Comparison of ENCODE assay signal across 11 mouse cellular contexts in the genomic region with DNA sequence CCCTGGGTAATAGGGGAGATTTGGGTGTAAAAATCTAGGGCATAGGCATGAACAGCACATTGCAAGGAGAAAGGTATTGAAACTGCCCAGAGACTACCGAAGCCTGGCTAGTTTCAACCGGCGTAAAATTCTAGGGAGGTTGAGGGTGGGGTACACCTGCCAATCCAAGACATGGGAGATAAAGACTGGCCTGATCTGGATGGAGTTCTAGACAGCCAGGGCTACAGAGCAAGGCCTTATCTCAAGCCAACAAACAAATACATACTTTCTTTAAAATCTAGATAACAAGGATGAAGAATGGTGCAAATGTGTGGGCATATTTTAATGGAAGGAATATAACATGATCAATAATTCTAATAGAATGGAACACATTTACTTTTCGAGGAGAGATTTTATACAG. TPM values are rescaled to one million over a fixed set of nuclear protein-coding genes. Genes with fewer than 3 reads are reported as not detected.
DNase-seq lines count a peak whose midpoint lies in the region; ATAC-seq lines count a peak whose summit lies in the region.
"Had no signal": no experiment of that assay in that cellular context is flagged by ENCODE, and none has a peak within 500 bp of the region (broad histone marks: within the 10 kb centered on the region; RNA-seq: fewer than 3 reads in every experiment).

No protein-coding gene starts in this region.

- intact Hi-C loops in heart, postnatal 14 days (cut with DNase I), result no loop called here

- no peak for ATAC-seq in hindbrain, embryonic 16.5 days
- ATAC-seq in midbrain, embryonic 11.5 days (ENCODE audit: low FRiP score), result no peak

- H3K36me3 ChIP-seq in hindbrain, embryonic 16.5 days (ENCODE audit: control insufficient read depth, insufficient read depth, low read length), result peaks cover 11% of the 10 kb centered on the region
- peaks cover 4% of the 10 kb centered on the region; the same call in 1 of the 2 replicates for H3K36me3 ChIP-seq in midbrain, embryonic 11.5 days (ENCODE audit: control insufficient read depth, insufficient read depth, low read length)

- no peak overlapping the region; the same call in 1 of the 2 replicates for H3K9ac ChIP-seq in hindbrain, embryonic 16.5 days (ENCODE audit: low read depth, low read length)
- H3K9ac ChIP-seq in midbrain, embryonic 11.5 days (ENCODE audit: low read length), result no peak overlapping the region

- peak overlapping the region; percentile 67; the same call in 1 of the 2 replicates for H3K4me3 ChIP-seq in brown adipose tissue, adult 24 weeks (ENCODE audit: insufficient read depth, low read depth, low read length)
- H3K4me3 ChIP-seq in hindbrain, embryonic 16.5 days (ENCODE audit: low read length), result peak overlapping the region; percentile 78
- H3K4me3 ChIP-seq in midbrain, embryonic 11.5 days (ENCODE audit: low read depth, low read length), result peak overlapping the region; percentile 69

- peak overlapping the region; percentile 85 for H3K4me2 ChIP-seq in hindbrain, embryonic 16.5 days (ENCODE audit: low read length)
- peak overlapping the region; percentile 64 for H3K4me2 ChIP-seq in midbrain, embryonic 11.5 days

- 46% methylated on average over 4 of the region's 4 CpGs for WGBS in hindbrain, embryonic 16.5 days
- 54% methylated on average over 4 of the region's 4 CpGs for WGBS in midbrain, embryonic 11.5 days

- peak; percentile 82 for DNase-seq in heart, adult 11 months
- DNase-seq in heart, postnatal 14 days, result no peak
- peak; percentile 81 for DNase-seq in midbrain, embryonic 11.5 days (ENCODE audit: low spot score, missing footprints)
- DNase-seq in gastrocnemius, adult 8-10 months (ENCODE audit: low spot score in 2 of 2), result no peak
- DNase-seq in retina, postnatal 1 day, result no peak
- DNase-seq in cerebellum, adult 9-10 months, result no peak
- DNase-seq: gastrocnemius, postnatal 36 days; thymus, postnatal 4 days had no signal

- no peak overlapping the region for H3K27ac ChIP-seq in brown adipose tissue, adult 24 weeks (replicated peaks; ENCODE audit: low read depth, low read length)
- H3K27ac ChIP-seq in hindbrain, embryonic 16.5 days (ENCODE audit: low read depth, low read length), result no peak overlapping the region
- no peak overlapping the region for H3K27ac ChIP-seq in midbrain, embryonic 11.5 days (ENCODE audit: low read depth, low read length)

- H3K4me1 ChIP-seq in brown adipose tissue, adult 24 weeks (ENCODE audit: control insufficient read depth, insufficient read depth, insufficient read length, low read length), result peaks cover 2% of the 10 kb centered on the region; the same call in 1 of the 2 replicates
- H3K4me1 ChIP-seq in hindbrain, embryonic 16.5 days (ENCODE audit: control insufficient read depth, insufficient read depth, low read depth, low read length), result peaks cover 8% of the 10 kb centered on the region
- H3K4me1 ChIP-seq in midbrain, embryonic 11.5 days (ENCODE audit: control insufficient read depth, insufficient read depth, low read length), result peaks cover 9% of the 10 kb centered on the region

- peaks cover 24% of the 10 kb centered on the region for H3K27me3 ChIP-seq in hindbrain, embryonic 16.5 days (replicated peaks; ENCODE audit: control insufficient read depth, insufficient read depth, low read length)
- H3K27me3 ChIP-seq in midbrain, embryonic 11.5 days (ENCODE audit: control insufficient read depth, insufficient read depth, low read length), result peaks cover 17% of the 10 kb centered on the region

- H3K9me3 ChIP-seq in hindbrain, embryonic 16.5 days (ENCODE audit: control insufficient read depth, low read length), result no peaks in the 10 kb centered on the region
- H3K9me3 ChIP-seq in midbrain, embryonic 11.5 days (ENCODE audit: control insufficient read depth, low read length), result peaks cover 2% of the 10 kb centered on the region; the same call in 1 of the 2 replicates

RNA-seq across cellular contexts. Expression of gene Shkbp1, which starts 1.0 kb away (rescaled TPM):
- 1 to 10 TPM; 8.6 to 9.7 TPM for total RNA-seq in heart, postnatal 14 days (2021)
- polyA plus RNA-seq in brown adipose tissue, adult 24 weeks (2012; ENCODE audit: insufficient read depth, insufficient read length, missing spikeins), result 11.6 TPM in 2 replicates
- polyA plus RNA-seq in hindbrain, embryonic 16.5 days (2015; fragmentation: Nextera tagmentation; extraction: Ambion mirVana), result 31.6 and 38.0 TPM in 2 replicates
- polyA plus RNA-seq in midbrain, embryonic 11.5 days (2014; fragmentation: Nextera tagmentation; extraction: Ambion mirVana), result 45.9 and 50.7 TPM in 2 replicates
- 1 to 10 TPM; 1.8 to 3.9 (median 2.7) TPM for total RNA-seq in gastrocnemius, adult 8-10 months (2022)

RNA-seq across cellular contexts. Expression of gene Gm20479, which starts 2.4 kb away (rescaled TPM):
- total RNA-seq in heart, postnatal 14 days (2021), result under 1 TPM in 1 of 2 experiments, not detected in 1; 0.76 TPM
- 3.5 TPM in 1 of 2 replicates, not detected in the other for polyA plus RNA-seq in brown adipose tissue, adult 24 weeks (2012; ENCODE audit: insufficient read depth, insufficient read length, missing spikeins)
- polyA plus RNA-seq in hindbrain, embryonic 16.5 days (2015; fragmentation: Nextera tagmentation; extraction: Ambion mirVana), result not detected in 2 replicates
- polyA plus RNA-seq in midbrain, embryonic 11.5 days (2014; fragmentation: Nextera tagmentation; extraction: Ambion mirVana), result not detected in 2 replicates
- total RNA-seq in gastrocnemius, adult 8-10 months (2022), result under 1 TPM in 1 of 4 experiments, not detected in 3; 0.53 TPM
- total RNA-seq: gastrocnemius, postnatal 36 days; neutrophil, adult 5-6 weeks had no signal

RNA-seq across cellular contexts. Expression of gene Ltbp4, which starts 17.3 kb away (rescaled TPM):
- 100 to 1,000 TPM; 354 to 358 TPM for total RNA-seq in heart, postnatal 14 days (2021)
- 22.8 and 25.9 TPM in 2 replicates for polyA plus RNA-seq in brown adipose tissue, adult 24 weeks (2012; ENCODE audit: insufficient read depth, insufficient read length, missing spikeins)
- 14.1 and 17.2 TPM in 2 replicates for polyA plus RNA-seq in hindbrain, embryonic 16.5 days (2015; fragmentation: Nextera tagmentation; extraction: Ambion mirVana)
- 2.9 and 5.8 TPM in 2 replicates for polyA plus RNA-seq in midbrain, embryonic 11.5 days (2014; fragmentation: Nextera tagmentation; extraction: Ambion mirVana)
- total RNA-seq in gastrocnemius, adult 8-10 months (2022), result 10 to 100 TPM; 33.6 to 50.3 (median 43.1) TPM
- total RNA-seq: neutrophil, adult 5-6 weeks had no signal

Comparison
In these comparisons a context has a peak if more than half of its experiments do, and no peak if none do; other contexts are left out.
1. DNase-seq: peak in heart, adult 11 months (single experiment) and midbrain, embryonic 11.5 days (single experiment); none in heart, postnatal 14 days (0 of 2), gastrocnemius, adult 8-10 months (0 of 2), retina, postnatal 1 day (single experiment) and cerebellum, adult 9-10 months (single experiment).
2. Peak in every context shown above with its lines, with median percentiles within 50 percentile points of each other: H3K4me3 ChIP-seq.